Mouse (Mus musculus): Measurements from ENCODE around the gene Zbtb16. TPM values are rescaled to one million over a fixed set of nuclear protein-coding genes. Genes with fewer than 3 reads are reported as not detected.

Zbtb16 gene
- total RNA-seq, 2 experiments from 2014 or later: 108 to 116 TPM

GRCm38 (mm10) chr9:48675151-48675790, 160.8 kb downstream of the Zbtb16 start:
- peak; percentile 72 for DNase-seq (ENCODE audit: low spot score)

GRCm38 (mm10) chr9:48674359-48675015, 161.5 kb downstream of the Zbtb16 start:
- no peak for DNase-seq (ENCODE audit: low spot score)

- DNase-seq (ENCODE audit: low spot score): no peak
These were observed 162.2 kb downstream of the Zbtb16 start for GRCm38 (mm10) chr9:48673804-48674203.

GRCm38 (mm10) chr9:48673213-48673612, 162.8 kb downstream of the Zbtb16 start:
- no peak for DNase-seq (ENCODE audit: low spot score)

GRCm38 (mm10) chr9:48671841-48672240, 164.2 kb downstream of the Zbtb16 start:
- DNase-seq (ENCODE audit: low spot score): no peak

GRCm38 (mm10) chr9:48670156-48670555, 165.9 kb downstream of the Zbtb16 start:
- peak; percentile 53 for DNase-seq (ENCODE audit: low spot score)

- no peak for DNase-seq (ENCODE audit: low spot score)
These were observed 166.3 kb downstream of the Zbtb16 start for GRCm38 (mm10) chr9:48669672-48670071.

- DNase-seq (ENCODE audit: low spot score): no peak
These were observed 169.3 kb downstream of the Zbtb16 start for GRCm38 (mm10) chr9:48666702-48667101.

GRCm38 (mm10) chr9:48663052-48663433, 173.0 kb downstream of the Zbtb16 start:
- no peak for DNase-seq (ENCODE audit: low spot score)

GRCm38 (mm10) chr9:48662361-48663051, 173.5 kb downstream of the Zbtb16 start:
- DNase-seq (ENCODE audit: low spot score): no peak

GRCm38 (mm10) chr9:48661225-48662023, 174.6 kb downstream of the Zbtb16 start:
- DNase-seq (ENCODE audit: low spot score): no peak

GRCm38 (mm10) chr9:48655525-48656169, 180.4 kb downstream of the Zbtb16 start:
- no peak for DNase-seq (ENCODE audit: low spot score)

GRCm38 (mm10) chr9:48654730-48655129, 181.3 kb downstream of the Zbtb16 start:
- DNase-seq (ENCODE audit: low spot score): no peak

- DNase-seq (ENCODE audit: low spot score): no peak
These were observed 182.5 kb downstream of the Zbtb16 start for GRCm38 (mm10) chr9:48653399-48654070.

GRCm38 (mm10) chr9:48652026-48652425, 184.0 kb downstream of the Zbtb16 start:
- DNase-seq (ENCODE audit: low spot score): no peak

GRCm38 (mm10) chr9:48650846-48651245, 185.2 kb downstream of the Zbtb16 start:
- no peak for DNase-seq (ENCODE audit: low spot score)

GRCm38 (mm10) chr9:48649851-48650685, 186.0 kb downstream of the Zbtb16 start:
- DNase-seq (ENCODE audit: low spot score): no peak

GRCm38 (mm10) chr9:48649098-48649766, 186.8 kb downstream of the Zbtb16 start:
- peak; percentile 82 for DNase-seq (ENCODE audit: low spot score)
